Mouse (Mus musculus) hindbrain, embryonic 10.5 days (tissue): ENCODE measurements around the gene Pdgfb. TPM values are rescaled to one million over a fixed set of nuclear protein-coding genes. Genes with fewer than 3 reads are reported as not detected.

Experiments used
- DNase-seq: peaks from one replicate; pipeline ENCODE4 v3.0.0-alpha.2; 2017; ENCODE audit warnings: low spot score
- H3K27ac ChIP-seq: fragments of 300-500 bp; sonication (generic); 2 replicates; pipeline ENCODE4 v1.5.1; 2016; ENCODE audit warnings: mild to moderate bottlenecking, moderate library complexity
- H3K27me3 ChIP-seq: fragments of 300-500 bp; sonication (generic); 2 replicates; pipeline ENCODE4 v1.6.1; 2016; ENCODE audit warnings: mild to moderate bottlenecking; ENCODE audit not compliant: poor library complexity, insufficient read depth, severe bottlenecking
- H3K36me3 ChIP-seq: fragments of 300-500 bp; sonication (generic); 2 replicates; pipeline ENCODE4 v1.6.1; 2016; ENCODE audit warnings: mild to moderate bottlenecking, moderate library complexity
- H3K4me1 ChIP-seq: fragments of 300-500 bp; sonication (generic); replicated peaks from 2 replicates; pipeline ENCODE4 v1.6.1; 2016; ENCODE audit warnings: mild to moderate bottlenecking
- H3K4me3 ChIP-seq: fragments of 300-500 bp; sonication (generic); 2 replicates; pipeline ENCODE4 v1.5.1; 2016; ENCODE audit warnings: mild to moderate bottlenecking, moderate library complexity
- H3K9me3 ChIP-seq: fragments of 300-500 bp; sonication (generic); 2 replicates; pipeline ENCODE4 v1.6.1; 2016; ENCODE audit warnings: mild to moderate bottlenecking, moderate library complexity
- WGBS: fragments of 180-500 bp; shearing (Covaris S2); methylation state at CpG from one replicate; pipeline ENCODE4 v1.1.7; 2016; 5-methylcytosine and 5-hydroxymethylcytosine counted together
- polyA plus RNA-seq: library from polyadenylated mRNA; unstranded; fragments of >200 nt; fragmentation: Nextera tagmentation; extraction: Ambion mirVana; gene quantifications from 2 replicates; pipeline ENCODE4 v1.2.1, GENCODE M21; 2016

The Pdgfb gene
- polyA plus RNA-seq, 1 experiment from 2014 or later = 1.8 TPM

DNA sequence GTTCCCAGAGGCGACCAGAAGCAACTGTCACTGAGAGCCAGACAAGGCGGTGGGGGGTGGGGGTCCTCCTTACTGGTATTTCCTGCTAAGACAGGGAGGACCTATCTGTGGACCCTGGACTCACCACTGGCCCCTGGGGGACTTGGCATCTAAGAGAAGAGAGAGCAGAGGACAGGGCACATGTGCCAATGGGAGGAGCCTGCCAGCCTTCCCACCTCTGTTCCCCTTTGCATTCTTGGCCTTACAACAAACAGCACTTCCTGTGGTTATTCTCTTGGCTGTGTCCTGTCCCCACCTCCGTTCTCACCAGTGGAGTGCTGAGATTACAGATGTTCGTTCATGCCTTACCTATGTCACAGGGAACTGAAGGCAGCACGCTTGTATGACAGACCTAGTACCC, 14.1 kb upstream of the Pdgfb start:
- H3K27ac ChIP-seq = no peak overlapping the region
- peaks cover 37% of the 10 kb centered on the region for H3K4me1 ChIP-seq
- DNase-seq = no peak
- H3K4me3 ChIP-seq = no peak overlapping the region
- H3K27me3 ChIP-seq = 0 out of 2 replicates have a peak, but pooled peaks cover 3% of the 10 kb centered on the region
- WGBS = 81% methylated on average over 5 of the region's 5 CpGs
- no peaks in the 10 kb centered on the region for H3K36me3 ChIP-seq
- H3K9me3 ChIP-seq = peaks cover 9% of the 10 kb centered on the region; the same call in 1 of the 2 replicates

DNA sequence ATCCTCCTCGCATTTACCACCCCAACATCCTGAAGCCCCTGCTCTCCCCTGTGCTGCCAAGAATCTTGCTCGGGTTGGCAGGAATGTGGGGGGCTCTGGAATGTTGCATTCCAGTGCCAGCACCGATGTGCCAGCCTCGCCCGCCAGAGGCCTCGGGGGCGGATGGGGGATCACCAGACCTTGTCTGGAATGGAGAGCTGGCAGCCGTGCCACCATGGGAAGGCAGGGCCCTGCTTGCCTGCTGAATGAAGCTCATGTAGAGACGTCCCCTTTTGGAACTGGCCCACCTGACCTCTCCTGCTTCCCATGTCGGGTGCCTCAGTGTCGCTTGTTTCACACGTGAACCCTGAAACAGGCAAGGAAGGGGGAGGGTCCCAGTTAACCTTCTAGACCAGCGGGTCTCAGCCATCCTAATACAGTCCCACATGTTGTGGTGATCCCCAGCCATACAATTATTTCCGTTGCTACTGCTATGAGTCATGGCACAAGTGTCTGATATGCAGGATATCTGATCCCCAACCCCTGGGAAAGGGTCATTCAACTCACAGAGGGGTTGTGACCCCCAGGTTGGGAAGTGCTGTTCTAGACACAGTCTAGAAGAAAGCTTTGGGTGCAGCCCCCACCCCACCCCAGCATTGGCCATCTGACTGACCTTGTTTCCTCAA, 12.0 kb upstream of the Pdgfb start:
- Histone ChIP-seq H3K27me3 (peaks cover 3% of the 10 kb centered on the region; the same call in 1 of the 2 replicates), H3K4me3 (no peak overlapping the region), H3K36me3 (no peaks in the 10 kb centered on the region), H3K27ac (0 out of 2 replicates have a peak overlapping the region, but pooled peaks have one; percentile 57), H3K9me3 (peaks cover 9% of the 10 kb centered on the region; the same call in 1 of the 2 replicates), H3K4me1 (peaks cover 42% of the 10 kb centered on the region)
- DNase-seq = no peak
- WGBS = 81% methylated on average over 14 of the region's 14 CpGs

DNA sequence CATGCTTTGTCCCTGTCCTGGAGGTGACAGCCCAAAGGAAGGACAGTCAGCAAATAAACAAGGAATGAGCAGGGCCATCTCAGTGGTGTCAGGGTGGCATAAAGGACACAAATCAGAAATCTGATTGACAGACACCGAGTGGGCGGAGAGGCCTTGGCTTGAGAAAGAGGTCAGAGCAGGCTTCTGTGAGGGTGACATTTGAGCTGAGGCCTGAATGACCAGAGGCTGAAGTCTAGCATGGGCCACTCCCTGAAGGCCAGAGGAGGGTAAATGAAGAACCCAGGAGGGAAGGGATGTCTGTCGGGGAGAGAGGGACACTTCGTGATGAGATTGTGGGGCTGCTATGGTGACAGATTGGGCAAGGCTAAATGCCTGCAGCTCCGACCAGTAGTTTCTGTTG, 11.3 kb upstream of the Pdgfb start:
- H3K27ac ChIP-seq = peak overlapping the region; percentile 57
- peaks cover 44% of the 10 kb centered on the region for H3K4me1 ChIP-seq
- H3K4me3 ChIP-seq = no peak overlapping the region
- DNase-seq = no peak
- WGBS = 51% methylated on average over 5 of the region's 5 CpGs
- H3K27me3 ChIP-seq = peaks cover 5% of the 10 kb centered on the region; the same call in 1 of the 2 replicates
- peaks cover 4% of the 10 kb centered on the region; the same call in 1 of the 2 replicates for H3K9me3 ChIP-seq
- H3K36me3 ChIP-seq = no peaks in the 10 kb centered on the region

DNA sequence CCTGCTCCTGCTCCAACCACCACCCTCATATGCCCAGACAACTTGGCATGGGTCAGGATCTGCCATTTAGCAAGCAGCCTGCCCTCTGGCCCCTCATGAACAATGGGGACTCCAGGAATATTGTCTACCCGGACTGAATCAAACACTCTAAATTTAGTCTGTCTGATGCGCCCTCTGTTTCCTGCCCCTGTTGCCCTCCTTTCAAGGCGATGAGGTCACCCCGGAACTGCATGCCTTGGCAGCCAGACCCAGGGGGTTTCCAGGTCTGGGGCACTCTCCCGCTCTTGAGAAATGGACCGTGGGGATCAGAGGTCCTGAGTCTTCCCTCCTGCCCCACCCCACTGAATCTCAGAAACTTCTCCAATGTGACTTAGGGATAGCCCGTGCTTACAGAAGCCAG, 10.8 kb upstream of the Pdgfb start:
- WGBS = 52% methylated on average over 7 of the region's 7 CpGs
- peaks cover 10% of the 10 kb centered on the region; the same call in 1 of the 2 replicates for H3K27me3 ChIP-seq
- no peak for DNase-seq
- peaks cover 46% of the 10 kb centered on the region for H3K4me1 ChIP-seq
- 0 out of 2 replicates have a peak, but pooled peaks cover under 1% of the 10 kb centered on the region for H3K9me3 ChIP-seq
- no peak overlapping the region for H3K4me3 ChIP-seq
- no peaks in the 10 kb centered on the region for H3K36me3 ChIP-seq
- H3K27ac ChIP-seq = peak overlapping the region; percentile 57

DNA sequence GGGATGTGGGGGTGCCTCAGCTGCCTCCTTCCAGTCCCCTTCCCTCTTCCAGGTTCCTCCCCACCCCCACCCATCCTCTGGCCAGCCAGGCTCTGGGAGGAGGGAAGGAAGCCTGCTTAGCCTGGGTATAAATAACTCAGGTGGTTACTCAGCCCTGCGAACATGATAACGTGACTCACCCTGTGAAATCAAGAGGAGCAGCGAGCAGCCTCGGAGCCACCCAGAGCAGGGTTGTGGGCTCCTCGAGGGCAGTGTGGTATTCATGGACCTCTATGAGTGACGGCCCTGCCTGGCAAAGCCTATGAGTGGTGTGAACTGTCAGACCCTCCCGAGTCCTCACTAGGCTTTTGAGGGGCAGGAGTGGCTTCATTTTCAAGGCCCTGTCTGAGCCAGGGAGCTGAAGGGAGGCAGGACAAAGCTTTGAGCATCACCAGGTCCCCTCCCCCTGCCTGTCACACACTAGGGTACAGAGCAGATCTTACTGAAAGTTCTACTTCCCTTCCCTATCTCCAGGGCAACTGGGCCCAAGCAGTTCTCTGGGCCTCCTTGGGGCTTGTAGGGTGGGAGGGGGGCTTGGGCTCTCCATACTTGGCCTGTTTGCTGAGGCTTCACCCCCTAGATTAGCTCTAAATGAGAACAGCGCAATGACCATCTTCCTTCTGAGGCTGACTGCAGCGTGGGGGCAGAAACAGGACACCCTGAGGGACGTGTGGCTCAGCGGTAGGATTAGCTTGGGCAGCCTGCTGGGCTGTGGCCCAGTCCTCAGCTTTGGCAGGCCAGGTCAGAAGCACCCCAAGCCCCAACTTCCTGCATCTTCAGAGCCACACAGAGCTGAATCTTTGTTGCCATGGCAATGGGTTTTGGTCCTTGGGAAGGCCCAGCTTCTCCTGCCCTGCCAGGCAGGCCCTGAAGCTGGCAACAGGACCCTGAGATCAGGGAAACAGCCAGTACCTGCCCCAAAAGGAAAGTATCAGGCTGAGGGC, 9.8 kb upstream of the Pdgfb start:
- H3K4me3 ChIP-seq = no peak overlapping the region
- H3K27ac ChIP-seq = peak overlapping the region; percentile 57
- H3K27me3 ChIP-seq = peaks cover 18% of the 10 kb centered on the region
- no peak for DNase-seq
- 44% methylated on average over 11 of the region's 11 CpGs for WGBS
- no peaks in the 10 kb centered on the region for H3K36me3 ChIP-seq
- no peaks in the 10 kb centered on the region for H3K9me3 ChIP-seq
- H3K4me1 ChIP-seq = peaks cover 55% of the 10 kb centered on the region

DNA sequence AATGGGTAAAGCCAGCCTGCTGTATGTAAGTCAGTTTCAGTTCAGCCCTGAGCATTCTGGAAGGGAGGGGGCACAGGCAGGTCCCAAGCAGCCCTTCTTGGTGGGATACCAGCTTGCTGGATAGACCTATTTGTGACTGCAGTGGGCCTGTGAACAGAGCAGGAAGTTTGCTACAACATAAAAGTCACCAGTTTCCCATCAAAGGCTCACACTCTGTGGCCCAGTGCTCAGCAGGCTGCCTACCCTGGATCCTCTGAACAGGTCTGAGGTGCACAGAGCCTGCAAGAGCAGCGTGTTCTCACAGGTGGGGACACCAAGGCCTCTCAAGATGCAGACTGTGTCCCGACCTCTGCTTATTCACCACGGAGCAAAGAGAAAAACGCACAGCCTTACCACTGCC, 5.7 kb upstream of the Pdgfb start:
- Histone ChIP-seq H3K36me3 (no peaks in the 10 kb centered on the region), H3K27me3 (peaks cover 45% of the 10 kb centered on the region), H3K4me3 (no peak overlapping the region), H3K4me1 (peaks cover 33% of the 10 kb centered on the region), H3K9me3 (no peaks in the 10 kb centered on the region), H3K27ac (peak overlapping the region; percentile 2; the same call in 1 of the 2 replicates)
- DNase-seq = no peak
- WGBS = 58% methylated on average over 4 of the region's 4 CpGs

DNA sequence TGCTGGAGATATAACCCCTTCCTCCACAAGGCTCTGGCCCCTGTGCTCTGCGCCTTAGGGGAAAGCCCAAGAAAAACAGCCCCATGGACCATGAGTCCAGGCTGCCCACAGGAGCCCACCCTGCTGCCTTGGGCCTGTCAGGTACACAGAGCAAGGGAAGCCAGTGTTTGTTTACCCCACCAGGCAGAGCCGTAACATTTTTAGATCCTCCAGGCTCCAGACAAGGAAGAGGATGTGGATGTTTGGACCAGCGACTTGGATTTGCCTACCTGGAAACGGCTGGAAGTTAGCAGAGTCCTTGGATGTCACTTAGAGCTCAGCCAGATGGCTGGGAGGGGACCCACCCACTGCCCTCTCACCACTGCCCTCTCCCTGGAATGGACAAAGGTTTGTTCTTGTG, 4.8 kb upstream of the Pdgfb start:
- Histone ChIP-seq H3K4me3 (no peak overlapping the region), H3K27ac (0 out of 2 replicates have a peak overlapping the region, but pooled peaks have one; percentile 2), H3K4me1 (peaks cover 30% of the 10 kb centered on the region), H3K27me3 (peaks cover 54% of the 10 kb centered on the region), H3K36me3 (no peaks in the 10 kb centered on the region), H3K9me3 (no peaks in the 10 kb centered on the region)
- DNase-seq = no peak
- WGBS = 61% methylated on average over 4 of the region's 4 CpGs

DNA sequence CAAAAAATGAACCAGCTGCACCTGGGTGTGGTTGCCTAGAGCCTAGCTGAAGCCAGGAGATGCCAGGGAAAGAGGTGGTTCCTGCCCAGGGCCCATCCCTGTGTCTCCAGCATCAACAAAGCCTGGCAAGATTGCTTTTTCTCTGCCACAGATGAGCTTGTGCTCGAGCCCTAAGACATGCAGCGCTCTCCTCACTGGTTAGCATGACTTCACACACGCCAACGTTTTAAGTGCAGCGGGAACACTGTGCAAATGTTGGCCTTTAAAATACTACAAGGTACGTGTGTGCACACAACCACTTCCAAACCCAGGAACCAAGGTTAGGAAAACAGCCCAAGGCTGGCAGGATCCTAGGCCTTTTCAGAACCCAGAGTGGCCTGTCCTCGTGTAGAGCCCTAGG, 4.4 kb upstream of the Pdgfb start:
- Histone ChIP-seq H3K9me3 (no peaks in the 10 kb centered on the region), H3K4me1 (peaks cover 30% of the 10 kb centered on the region), H3K36me3 (no peaks in the 10 kb centered on the region), H3K4me3 (no peak overlapping the region), H3K27me3 (peaks cover 58% of the 10 kb centered on the region), H3K27ac (no peak overlapping the region)
- no peak for DNase-seq
- WGBS = 83% methylated on average over 7 of the region's 7 CpGs

DNA sequence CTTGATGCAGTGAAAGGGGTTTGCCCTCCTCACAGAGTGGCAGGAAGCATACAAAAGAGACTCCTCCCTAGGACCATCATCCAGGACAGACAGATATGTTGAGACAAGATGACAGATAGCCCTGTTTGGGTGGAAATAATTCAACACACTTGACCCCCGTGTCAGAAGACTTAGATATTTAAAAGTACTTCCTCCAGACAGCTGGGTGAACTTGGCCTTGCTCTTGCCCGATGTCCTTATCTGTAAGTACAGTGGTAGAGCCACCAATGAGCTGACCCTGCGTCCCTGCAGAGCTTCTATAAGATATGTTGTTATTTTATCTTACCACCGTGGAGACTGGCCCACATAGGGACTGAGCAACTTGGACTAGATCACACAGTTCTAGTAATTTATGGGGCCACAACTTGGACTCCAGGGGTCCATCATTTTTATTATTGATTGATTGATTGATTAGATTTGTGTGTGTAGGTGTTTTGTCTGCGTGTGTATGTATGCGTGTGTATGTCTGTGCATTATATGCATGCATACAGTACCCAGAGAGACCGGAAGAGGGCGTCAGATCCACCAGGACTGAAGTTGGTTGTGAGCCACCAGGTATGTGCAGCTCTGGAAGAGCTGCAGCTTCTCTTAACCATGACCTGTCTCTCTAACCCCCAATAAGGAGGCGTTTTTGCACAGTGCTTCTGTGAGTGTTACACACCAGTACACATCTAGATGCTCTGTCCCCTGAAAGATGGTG, 2.0 kb upstream of the Pdgfb start:
- Histone ChIP-seq H3K36me3 (no peaks in the 10 kb centered on the region), H3K27me3 (peaks cover 83% of the 10 kb centered on the region), H3K27ac (no peak overlapping the region), H3K9me3 (no peaks in the 10 kb centered on the region), H3K4me3 (no peak overlapping the region), H3K4me1 (peaks cover 47% of the 10 kb centered on the region)
- WGBS = 90% methylated on average over 9 of the region's 9 CpGs
- no peak for DNase-seq

DNA sequence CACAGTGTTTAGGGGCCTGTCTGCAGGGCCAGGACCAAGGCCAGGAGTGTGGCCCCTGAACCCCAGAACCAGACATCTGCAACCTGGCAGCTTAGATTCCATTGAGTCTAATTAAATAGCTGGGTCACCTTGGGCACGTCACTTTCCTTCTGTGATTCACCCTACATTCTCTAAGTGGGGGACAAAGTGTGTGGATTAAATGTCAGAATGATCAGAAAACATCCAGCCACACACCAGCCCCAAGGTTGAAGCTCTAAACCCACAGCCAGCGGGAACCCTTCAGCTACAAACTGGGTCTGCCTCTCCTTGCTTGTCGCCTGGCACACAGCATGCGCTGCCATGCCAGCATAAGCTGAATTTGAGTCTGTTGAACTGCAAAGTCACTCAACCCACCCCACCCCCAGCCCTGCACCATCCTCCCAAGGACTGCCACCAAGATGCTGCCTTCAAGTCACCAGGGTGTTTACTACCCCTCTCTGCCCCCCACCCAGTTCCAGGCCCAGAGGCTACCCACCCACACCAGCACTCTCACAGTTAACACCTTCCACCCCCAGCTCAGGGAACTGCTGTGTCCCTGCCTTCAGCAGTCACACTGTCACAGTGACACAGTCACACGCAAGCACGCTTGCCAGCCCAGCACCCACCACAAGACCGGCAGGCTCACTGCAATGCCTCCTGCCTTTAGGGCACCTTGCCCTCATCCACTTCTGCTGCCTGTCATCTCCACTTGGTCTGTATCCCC, 605 bp upstream of the Pdgfb start:
- Histone ChIP-seq H3K9me3 (no peaks in the 10 kb centered on the region), H3K27me3 (peaks cover 88% of the 10 kb centered on the region), H3K4me1 (peaks cover 44% of the 10 kb centered on the region), H3K4me3 (peak overlapping the region; percentile 69; the same call in 1 of the 2 replicates), H3K36me3 (no peaks in the 10 kb centered on the region), H3K27ac (no peak overlapping the region)
- WGBS = 59% methylated on average over 7 of the region's 7 CpGs
- no peak for DNase-seq

DNA sequence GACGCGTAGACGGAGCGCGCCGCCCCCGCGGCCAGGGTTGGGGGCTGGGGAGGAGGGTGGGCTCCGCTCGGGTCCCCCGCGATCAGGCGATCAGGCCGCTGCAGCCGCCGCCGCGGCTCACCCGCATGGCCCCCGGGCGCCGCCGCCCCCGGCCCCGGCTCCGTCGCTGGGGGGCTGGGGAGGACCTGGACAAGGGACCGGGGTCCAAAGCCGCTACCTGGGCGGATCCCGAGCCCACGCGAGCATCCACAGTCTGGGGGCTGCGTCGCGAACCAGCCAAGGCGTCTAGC, 801 bp downstream of the Pdgfb start:
- Histone ChIP-seq H3K9me3 (no peaks in the 10 kb centered on the region), H3K36me3 (no peaks in the 10 kb centered on the region), H3K4me1 (peaks cover 36% of the 10 kb centered on the region), H3K4me3 (peak overlapping the region; percentile 69), H3K27ac (peak overlapping the region; percentile 87), H3K27me3 (peaks cover 87% of the 10 kb centered on the region)
- no peak for DNase-seq
- 1% methylated on average over 33 of the region's 37 CpGs for WGBS
